Mouse (Mus musculus) liver, adult (tissue): ENCODE results near the gene Prdm11.

Source experiments
- GATA4 ChIP-seq: IDR thresholded peaks from 2 replicates; pipeline ENCODE4 v1.6.1; 2014; ENCODE audit warnings: mild to moderate bottlenecking, low read length; ENCODE audit not compliant: insufficient replicate concordance

Prdm11 gene

DNA sequence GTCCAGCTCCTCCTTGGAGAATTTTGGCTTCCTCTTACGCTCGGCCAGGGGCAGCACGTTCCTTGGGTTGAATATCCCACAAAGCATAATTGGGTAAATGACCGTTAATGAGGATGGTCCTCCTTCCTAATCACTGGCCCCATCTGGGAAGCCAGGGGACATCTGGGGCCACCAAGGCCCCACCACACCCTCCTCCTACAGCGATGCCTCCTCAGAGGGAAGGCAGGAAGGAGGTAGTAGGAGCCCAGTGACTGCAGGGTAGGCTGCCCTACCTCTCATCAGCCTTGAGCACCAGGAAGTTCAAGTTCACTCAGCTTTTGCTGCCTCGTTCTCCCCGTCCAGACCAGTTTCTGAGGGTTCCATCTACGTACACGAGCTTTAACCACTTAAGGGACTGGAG, 56.4 kb downstream of the Prdm11 start:
- no peak for TF ChIP-seq GATA4

DNA sequence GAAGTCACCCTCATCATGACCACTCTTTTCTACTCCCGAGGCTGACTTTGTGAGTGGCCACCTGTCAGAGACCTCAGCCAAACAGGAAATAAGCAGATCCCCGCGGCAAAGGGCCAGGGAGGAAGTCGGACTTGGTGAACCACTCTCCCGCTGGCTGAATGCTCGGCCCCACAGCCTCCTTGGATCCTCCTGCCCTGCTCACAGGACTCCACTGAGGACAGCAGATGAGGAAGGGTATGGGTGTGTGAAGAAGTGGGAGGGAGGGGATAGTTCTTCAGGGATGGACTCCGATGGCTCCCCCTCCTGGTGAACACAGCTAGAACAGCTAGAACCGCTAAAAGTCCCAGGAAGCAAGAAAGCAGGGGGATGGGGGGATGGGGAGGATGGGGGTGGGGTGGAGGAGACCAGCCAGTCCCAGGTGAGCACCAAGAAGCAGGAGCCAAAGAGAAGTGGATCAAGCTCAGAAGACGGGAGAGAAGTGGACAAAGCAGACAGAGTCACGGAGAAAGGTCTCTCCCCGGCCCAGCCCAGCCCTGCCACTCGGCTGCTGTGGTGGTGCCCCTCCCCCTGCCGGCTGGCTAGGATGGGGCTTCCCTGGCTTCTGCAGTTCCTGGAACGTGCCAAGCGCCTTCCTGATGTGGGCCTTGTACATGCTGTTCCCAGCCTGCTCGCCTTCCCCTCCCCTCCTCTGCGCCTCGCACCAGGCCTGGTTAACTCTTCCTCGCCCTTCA, 57.9 kb downstream of the Prdm11 start:
- peak; percentile 60; the same call in 1 of the 2 replicates for TF ChIP-seq GATA4

DNA sequence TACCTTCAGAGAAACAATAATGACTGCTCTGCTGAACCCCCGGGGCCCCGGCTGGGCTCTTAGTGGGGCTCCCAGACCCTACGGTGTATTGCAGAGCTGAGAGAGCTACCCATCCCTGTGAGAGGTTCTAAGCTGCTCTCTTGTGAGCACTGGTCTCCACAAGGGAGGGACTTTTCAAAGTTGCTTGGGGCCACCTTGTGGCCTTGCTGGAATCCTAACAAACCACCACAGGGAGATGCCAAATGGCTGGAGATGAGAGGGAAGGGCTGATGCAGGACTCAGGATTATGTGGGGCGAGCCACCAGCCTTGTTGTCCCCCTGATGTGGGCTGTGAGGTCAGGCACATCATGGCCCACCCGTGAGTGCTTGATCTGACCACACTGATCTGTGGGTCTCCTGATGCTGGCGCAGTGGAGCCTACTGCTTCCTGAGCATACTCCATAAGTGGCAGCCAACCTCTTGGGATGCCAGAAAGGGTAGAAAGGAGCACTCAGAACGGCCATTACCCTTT, 58.8 kb downstream of the Prdm11 start:
- TF ChIP-seq GATA4, result no peak

DNA sequence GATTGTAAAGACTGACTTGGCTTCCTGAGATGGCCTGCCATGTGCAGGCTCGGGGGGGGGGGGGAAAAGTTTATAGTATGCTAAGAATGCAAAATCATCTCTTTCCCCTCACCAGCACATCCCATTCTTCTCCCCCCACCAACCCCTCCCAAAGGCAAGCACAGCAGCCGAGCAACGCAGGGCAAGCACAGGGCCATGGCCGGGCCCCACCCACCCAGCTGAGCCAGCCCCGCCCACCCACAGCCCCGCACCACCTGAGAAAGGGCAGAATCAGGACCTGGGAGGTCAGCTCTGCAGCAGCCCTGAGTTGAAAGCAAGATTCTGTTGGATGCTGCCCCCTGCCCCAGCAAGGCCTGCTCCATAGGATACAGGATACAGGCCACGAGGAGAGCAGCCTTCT, 60.4 kb downstream of the Prdm11 start:
- TF ChIP-seq GATA4, result no peak

DNA sequence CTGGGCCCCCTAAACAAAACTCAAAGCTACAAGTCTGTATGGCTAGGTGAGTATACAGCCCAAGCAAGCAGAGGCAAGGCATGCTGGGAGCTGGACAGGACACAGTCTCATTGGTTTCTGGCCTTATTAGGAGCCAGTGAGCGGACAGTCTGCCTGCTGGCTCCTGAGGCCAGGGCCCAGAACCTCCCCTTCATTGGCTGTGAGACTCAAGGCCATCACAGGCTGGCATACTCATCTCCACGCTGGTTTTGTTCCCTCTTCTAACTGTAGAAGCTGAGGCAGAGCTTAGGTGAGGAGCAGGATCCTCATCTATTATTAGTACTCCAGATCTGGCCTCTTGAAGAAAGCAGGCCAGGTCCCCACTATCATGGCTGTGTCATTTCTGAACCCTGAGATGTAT, 60.8 kb downstream of the Prdm11 start:
- TF ChIP-seq GATA4, result no peak

DNA sequence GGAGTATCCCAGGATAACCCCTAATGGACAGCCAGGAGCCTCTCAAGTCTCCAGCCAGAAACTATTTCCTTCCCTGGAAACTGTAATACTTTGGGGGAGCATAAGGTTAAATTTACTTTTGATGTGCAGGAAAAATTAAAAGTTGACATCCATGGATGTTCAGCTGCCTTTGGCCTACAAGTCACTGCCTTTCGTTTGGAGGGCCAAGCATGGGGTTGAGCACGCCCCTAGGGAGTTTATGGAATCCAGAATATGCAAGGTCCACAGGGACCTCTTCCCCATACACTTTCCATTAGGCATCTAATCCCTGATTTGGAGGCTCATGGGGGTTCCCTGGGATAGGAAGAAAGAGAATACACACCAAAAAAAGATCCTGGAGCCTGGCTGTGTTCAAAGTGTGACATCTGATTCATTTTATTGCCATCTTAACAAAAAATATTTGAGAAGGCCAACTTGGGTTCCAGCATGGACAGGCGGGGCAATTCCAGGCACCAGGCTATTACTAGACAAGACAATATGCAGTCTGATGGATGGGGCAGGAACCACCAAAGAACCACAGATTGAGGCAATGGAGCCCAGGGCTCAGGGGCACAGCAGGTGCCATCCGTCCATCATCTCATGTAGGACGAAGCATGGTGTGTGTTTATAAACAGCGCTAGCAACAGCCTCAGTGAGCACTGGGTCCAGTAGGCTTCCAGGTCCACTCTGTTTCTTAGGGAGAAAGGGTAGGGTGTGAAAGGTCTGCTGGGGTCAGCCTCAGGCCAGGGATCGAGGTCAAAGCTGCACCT, 61.5 kb downstream of the Prdm11 start:
- TF ChIP-seq GATA4, result no peak

DNA sequence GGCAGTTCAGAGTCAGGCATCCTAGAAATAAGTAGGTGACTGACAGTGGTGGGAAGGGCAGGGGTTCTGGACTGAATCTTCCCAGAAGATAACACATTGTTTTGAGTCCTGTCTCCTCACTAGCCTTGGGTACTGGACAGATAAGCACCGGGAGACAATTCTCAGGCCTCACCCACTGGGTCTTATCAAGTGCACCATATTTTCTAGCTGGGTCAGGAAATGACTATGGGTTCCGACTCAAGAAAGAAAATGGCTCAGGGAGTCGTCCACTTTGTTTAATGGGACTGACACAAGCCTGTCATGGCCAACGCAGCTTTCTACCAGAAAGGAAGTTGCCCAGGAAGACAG, 62.7 kb downstream of the Prdm11 start:
- peak; percentile 64; the same call in 1 of the 2 replicates for TF ChIP-seq GATA4

DNA sequence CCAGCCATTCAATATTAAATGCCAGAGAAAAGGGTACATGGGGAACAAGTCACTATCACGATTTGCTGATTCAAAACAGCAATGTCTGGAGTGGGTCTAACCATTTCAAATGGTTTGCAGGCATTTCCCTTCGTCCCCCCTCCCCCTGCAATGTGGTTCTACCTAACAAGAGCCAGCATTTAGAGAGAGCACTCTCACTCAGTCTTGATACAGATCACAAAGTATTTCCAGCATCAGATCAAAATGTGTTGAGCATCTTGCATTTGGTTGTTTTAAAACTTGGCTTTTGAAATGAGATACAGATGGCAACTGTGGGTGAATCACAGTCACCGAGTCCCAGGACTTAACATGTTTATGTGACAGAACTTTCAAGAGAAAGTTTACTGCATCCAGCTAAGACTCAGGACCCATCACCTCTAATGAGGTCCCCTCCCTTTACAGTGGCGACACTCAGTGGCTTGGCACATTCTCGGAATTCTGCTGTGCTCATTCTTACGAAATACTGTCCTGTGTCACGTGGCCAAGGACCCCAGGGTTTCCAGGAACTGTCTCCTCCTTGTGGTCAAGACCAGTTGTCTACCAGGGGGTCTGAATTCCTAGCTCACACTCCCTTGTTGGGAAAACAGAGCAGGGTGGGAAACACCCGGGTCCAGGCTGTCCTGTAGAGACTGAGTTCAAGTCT, 63.2 kb downstream of the Prdm11 start:
- no peak for TF ChIP-seq GATA4

DNA sequence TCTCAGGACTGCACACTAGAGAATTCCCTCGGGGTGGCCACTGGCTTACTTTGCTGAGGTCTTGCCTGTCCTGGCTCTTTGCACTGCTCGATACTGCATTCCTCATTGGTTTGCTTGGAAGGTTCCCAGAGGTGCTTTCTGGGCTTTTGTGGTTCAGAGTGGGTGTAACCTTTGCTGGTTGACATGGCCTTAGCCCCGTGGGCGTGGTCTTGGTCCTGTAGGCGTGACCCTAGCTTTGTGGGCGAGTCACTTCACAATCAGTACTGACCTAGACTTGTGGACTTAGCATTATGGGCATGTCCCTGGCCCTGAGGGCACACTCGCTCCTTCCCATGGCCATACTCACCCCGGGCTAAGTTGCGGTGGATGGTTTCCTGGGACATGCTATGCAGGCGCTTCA, 65.8 kb downstream of the Prdm11 start:
- no peak for TF ChIP-seq GATA4

DNA sequence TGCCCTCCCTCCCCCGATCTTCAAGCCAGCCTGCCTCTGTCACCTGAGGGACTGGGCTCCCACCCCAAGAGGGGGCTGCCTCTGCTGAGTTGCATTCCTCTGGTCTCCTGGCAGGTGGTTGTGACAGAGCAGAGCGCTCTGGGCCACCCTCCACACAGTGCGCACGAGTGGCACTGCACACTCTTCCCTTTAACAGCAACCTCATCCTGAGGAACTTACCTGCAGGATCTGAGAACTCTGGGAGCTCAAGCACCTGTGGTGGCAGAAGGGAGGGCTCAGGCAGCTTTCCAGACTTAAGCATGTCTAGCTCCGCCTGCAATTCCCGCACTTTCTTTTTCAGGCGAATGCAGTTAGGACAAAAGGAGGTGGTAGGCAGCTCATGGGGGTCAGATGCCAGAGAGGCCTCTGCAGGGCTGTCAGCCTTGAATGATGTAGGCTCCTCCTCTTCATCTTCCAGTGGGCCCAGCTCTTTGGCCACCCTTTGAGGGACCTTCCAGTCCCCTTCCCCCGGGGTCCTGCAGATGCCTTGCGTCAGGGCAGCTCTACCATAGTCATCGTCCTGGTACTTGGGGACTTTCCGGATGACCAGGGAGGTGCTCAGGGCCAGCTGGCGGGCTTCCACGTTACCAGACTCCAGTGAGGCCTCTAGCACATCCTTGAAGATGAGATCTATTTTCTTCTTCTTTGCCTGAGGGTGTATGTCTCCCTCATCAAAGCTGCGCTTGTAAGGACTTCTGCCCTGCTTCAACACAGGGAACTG, 70.8 kb downstream of the Prdm11 start:
- TF ChIP-seq GATA4, result no peak

DNA sequence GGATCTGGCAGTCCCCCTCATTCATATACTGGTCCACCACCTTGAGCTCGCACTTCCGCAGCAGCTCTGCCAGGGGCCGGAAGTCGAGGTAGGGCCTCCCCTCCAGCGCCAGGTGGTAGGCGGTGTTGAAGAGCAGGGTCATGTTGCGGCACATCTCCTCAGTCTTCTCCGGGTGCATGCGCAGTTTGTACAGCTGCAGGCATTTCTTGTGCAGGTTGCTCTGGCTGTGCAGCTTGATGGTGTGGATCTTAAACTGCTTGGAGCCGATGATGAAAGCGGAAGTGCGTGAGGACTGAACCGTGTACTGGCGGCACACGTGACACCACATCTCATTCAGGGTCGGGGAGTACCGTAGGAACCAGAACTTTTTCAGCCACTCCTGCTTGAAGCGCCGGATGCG, 72.3 kb downstream of the Prdm11 start:
- TF ChIP-seq GATA4, result no peak

DNA sequence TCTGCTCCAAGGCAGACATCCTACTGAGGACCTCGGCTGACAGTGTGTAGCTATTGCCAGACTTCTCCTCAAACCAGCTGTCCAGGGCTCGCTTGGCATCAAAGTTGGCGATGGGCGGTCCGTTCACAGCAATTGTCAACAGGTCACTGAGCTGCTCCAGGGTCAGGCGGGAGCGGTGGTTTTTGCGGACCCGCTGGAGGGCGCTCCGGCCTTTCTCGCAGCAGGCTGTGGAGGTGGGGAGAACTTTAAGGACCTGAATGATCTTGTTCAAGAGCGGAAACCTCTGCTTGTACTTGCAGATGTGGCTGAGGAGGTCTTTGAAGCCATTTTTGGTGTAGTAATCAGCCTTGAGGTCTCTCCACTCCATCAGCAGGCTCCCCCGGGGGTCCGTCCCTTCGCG, 73.9 kb downstream of the Prdm11 start:
- TF ChIP-seq GATA4, result no peak

DNA sequence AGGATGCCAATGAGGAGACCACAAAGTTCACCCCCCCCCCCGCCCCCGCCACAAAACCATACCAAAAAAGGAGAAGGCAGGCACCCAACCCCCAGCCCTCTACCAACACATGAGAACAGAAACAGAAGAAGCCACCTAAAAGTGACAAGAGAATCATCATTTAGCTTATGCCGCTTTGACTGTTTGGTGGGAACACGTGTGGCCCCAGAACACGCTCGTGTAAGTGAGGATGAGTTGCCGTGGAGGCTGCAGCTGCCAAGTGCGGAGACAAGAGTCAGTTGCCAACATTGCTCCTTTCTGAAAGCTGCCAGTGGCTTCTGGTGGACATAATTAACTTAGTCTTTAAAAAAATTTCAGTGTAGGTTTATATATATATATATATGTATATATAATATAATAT, 74.4 kb downstream of the Prdm11 start:
- TF ChIP-seq GATA4, result no peak

DNA sequence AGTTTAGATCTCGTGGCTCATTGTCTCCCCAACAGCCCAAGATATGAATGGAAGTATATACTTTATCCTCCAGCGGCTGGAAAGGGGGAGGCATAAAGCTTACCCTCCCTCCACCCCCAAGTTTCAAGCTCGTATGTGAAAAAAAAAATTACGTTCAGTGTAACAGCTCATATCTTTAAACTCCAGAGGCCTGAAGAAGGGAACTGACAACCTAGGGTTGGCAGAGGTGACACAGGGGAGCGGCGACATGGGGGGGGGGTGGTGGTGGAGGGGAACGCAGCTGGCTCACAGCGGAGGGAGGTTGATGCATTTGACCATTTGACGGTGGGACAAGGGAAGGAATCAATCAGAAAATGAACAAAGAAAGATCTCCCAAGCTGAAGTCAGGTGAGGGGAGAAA, 74.9 kb downstream of the Prdm11 start:
- TF ChIP-seq GATA4, result no peak

DNA sequence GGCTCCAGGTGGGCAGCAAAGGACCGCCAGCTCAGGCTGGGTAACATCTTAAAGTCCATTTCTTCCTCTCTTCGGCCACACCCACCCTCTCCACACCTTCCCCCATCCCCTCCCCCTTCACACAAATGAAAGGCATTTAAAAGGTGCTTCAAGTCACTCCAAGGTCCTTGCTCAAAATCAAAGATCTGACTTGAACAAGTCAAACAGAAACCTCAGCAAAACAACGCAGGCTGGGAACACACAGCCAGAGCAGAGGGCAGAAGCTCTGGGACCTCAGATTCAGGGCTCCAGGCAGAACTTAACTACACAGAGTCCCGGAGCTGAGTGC, 78.2 kb downstream of the Prdm11 start:
- no peak for TF ChIP-seq GATA4
